Mouse (Mus musculus): Measurements from ENCODE around the gene Irgq. TPM values are rescaled to one million over a fixed set of nuclear protein-coding genes. Genes with fewer than 3 reads are reported as not detected.

Irgq gene
- polyA plus RNA-seq, 1 experiment from 2014 or later: 11.5 TPM

DNA sequence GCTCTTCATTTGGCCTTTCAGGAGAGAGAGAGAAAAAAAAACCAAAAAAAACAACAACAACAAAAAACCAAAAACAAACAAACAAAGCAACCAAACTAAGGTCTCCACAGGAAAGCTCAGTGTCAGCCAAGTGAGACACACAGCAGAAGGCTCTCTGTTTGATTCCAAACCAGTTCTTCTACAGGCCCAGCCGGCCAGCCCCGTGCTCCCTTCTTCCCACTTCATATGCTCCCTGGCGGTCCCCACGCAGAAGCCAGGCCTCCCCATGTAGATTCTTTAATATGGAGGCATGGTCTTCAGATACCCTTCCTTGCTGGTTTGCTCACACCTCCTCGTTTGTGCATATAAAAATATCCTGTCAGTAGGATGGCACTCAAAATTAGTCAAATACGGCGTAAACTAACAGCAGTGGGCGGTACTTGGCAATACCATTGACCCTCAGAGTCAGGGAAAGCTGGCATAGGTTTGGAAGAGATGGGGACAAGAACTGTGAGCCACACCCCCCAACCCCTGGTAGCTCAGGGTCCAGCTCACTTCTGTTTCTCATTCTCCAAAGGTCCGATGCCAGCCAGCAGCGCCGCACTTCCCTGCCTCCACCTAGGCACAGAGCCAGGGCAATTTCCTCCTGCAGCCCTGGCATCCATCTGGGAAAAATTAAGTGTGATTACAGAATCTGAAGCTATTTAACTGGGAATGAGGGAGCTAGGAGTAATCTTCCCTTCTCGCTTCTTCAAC lies 4.6 kb upstream of the Irgq start:
- WGBS (ENCODE audit: missing documents): 92% methylated on average over 12 of the region's 12 CpGs

GRCm38 (mm10) chr7:24528861-24529260 lies 1.6 kb upstream of the Irgq start:
- Histone ChIP-seq H3K4me3 (ENCODE audit: inconsistent target) (no peak overlapping the region), H3K36me3 (ENCODE audit: inconsistent target) (no peaks in the 10 kb centered on the region), H3K27ac (no peak overlapping the region), H3K79me2 (ENCODE audit: inconsistent target) (no peaks in the 10 kb centered on the region; the same call in 1 of the 2 replicates)
- 94% methylated on average over 11 of the region's 11 CpGs for WGBS (ENCODE audit: missing documents)

More for the DNA sequence above, 4.6 kb upstream of the Irgq start:
- H3K4me3 ChIP-seq (ENCODE audit: inconsistent target): no peak overlapping the region
- H3K79me2 ChIP-seq (ENCODE audit: inconsistent target): no peaks in the 10 kb centered on the region; the same call in 1 of the 2 replicates
- H3K27ac ChIP-seq: no peak overlapping the region
- H3K36me3 ChIP-seq (ENCODE audit: inconsistent target): no peaks in the 10 kb centered on the region

DNA sequence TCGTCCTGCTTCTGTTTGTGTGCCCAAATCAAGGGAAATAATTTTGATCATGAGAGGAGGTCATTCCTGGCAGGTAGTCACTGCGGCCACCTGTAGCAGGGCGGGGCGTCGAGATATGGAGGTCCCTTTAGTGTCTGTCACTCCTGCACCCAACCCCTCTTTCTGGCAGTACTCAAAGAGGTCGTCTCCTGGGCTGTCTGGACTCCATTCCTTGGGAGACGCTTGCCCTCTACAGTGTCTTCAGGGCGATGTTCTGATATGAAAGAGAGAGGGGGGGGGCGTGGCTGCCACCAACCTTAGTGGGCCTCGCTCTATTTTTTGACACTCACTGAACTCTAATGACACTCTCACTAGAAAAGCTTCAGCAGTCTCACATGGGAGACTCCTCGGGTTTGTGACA lies 909 bp upstream of the Irgq start:
- H3K4me3 ChIP-seq (ENCODE audit: inconsistent target): peak overlapping the region; percentile 59
- H3K27ac ChIP-seq: peak overlapping the region; percentile 78
- 61% methylated on average over 11 of the region's 11 CpGs for WGBS (ENCODE audit: missing documents)
- no peaks in the 10 kb centered on the region; the same call in 1 of the 2 replicates for H3K79me2 ChIP-seq (ENCODE audit: inconsistent target)
- 0 out of 2 replicates have a peak, but pooled peaks cover 3% of the 10 kb centered on the region for H3K36me3 ChIP-seq (ENCODE audit: inconsistent target)

DNA sequence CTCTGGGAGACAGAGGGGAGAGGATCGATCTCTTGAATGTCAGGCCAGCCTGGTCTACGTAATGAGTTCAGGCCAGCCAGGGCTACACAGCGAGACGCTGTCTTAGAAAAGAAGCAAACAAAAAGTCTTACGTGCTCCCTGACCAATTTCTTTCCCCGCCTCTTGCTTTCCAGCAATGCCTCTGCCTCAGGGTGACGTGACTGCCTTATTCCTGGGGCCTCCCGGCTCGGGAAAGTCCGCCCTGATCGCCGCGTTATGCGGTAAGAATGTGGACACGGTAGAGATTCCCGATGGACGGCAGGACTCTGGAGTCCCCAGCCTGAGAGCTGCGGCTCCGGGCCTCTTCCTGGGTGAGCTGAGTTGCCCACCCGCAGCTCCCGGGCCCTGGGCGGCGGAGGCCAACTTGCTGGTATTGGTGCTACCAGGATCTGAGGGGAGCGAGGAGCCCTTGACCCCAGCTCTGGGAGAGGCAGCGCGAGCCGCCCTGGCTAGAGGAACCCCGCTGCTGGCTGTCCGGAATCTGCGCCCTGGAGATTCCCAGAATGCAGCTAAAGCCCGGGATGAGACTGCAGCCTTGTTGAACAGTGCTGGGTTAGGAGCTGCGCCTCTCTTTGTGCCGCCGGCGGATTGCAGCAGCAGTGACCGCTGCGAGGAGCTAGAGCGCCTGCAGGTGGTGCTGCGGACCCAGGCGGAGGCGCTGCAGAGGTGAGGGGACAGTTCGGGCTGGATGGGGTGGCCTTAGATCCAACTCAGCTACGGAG lies 902 bp downstream of the Irgq start:
- peaks cover 15% of the 10 kb centered on the region; the same call in 1 of the 2 replicates for H3K36me3 ChIP-seq (ENCODE audit: inconsistent target)
- H3K79me2 ChIP-seq (ENCODE audit: inconsistent target): no peaks in the 10 kb centered on the region; the same call in 1 of the 2 replicates
- peak overlapping the region; percentile 78 for H3K27ac ChIP-seq
- peak overlapping the region; percentile 59 for H3K4me3 ChIP-seq (ENCODE audit: inconsistent target)
- 3% methylated on average over 43 of the region's 43 CpGs for WGBS (ENCODE audit: missing documents)

- Histone ChIP-seq H3K4me3 (ENCODE audit: inconsistent target) (no peak overlapping the region), H3K79me2 (ENCODE audit: inconsistent target) (no peaks in the 10 kb centered on the region; the same call in 1 of the 2 replicates), H3K36me3 (ENCODE audit: inconsistent target) (peaks cover 15% of the 10 kb centered on the region; the same call in 1 of the 2 replicates), H3K27ac (no peak overlapping the region)
- WGBS (ENCODE audit: missing documents): 94% methylated on average over 27 of the region's 28 CpGs
These were observed 2.6 kb downstream of the Irgq start for GRCm38 (mm10) chr7:24533031-24533571.

- WGBS (ENCODE audit: missing documents): 93% methylated on average over 30 of the region's 42 CpGs
- peaks cover 15% of the 10 kb centered on the region; the same call in 1 of the 2 replicates for H3K36me3 ChIP-seq (ENCODE audit: inconsistent target)
- H3K4me3 ChIP-seq (ENCODE audit: inconsistent target): no peak overlapping the region
- no peaks in the 10 kb centered on the region; the same call in 1 of the 2 replicates for H3K79me2 ChIP-seq (ENCODE audit: inconsistent target)
- no peak overlapping the region for H3K27ac ChIP-seq
These were observed 3.3 kb downstream of the Irgq start for GRCm38 (mm10) chr7:24533806-24534205.

- Histone ChIP-seq H3K4me3 (ENCODE audit: inconsistent target) (no peak overlapping the region), H3K36me3 (ENCODE audit: inconsistent target) (peaks cover 15% of the 10 kb centered on the region; the same call in 1 of the 2 replicates), H3K79me2 (ENCODE audit: inconsistent target) (no peaks in the 10 kb centered on the region; the same call in 1 of the 2 replicates), H3K27ac (no peak overlapping the region)
- WGBS (ENCODE audit: missing documents): 97% methylated on average over 13 of the region's 19 CpGs
These were observed 3.8 kb downstream of the Irgq start for GRCm38 (mm10) chr7:24534301-24534700.

DNA sequence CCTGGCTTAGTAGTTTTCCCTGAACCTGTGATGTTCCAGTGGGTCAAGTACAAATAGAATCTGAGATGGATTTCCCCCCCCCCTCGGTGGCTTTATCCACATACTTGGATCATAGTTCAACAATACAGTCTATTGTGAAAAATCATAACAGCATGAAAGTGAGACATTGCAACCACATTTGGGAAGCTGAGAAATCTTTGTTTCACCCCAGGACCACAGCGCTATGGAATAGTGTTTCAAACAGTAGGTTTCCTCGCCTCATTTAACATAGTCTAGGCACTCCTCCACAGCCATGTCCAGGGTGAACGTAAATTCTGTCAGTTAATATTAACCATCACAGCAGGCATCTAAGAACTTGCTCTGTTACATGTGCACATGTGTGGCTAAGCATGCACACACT lies 6.6 kb downstream of the Irgq start:
- Histone ChIP-seq H3K4me3 (ENCODE audit: inconsistent target) (no peak overlapping the region), H3K27ac (no peak overlapping the region), H3K36me3 (ENCODE audit: inconsistent target) (peaks cover 15% of the 10 kb centered on the region; the same call in 1 of the 2 replicates), H3K79me2 (ENCODE audit: inconsistent target) (no peaks in the 10 kb centered on the region)
- 100% methylated on average over 4 of the region's 4 CpGs for WGBS (ENCODE audit: missing documents)

GRCm38 (mm10) chr7:24537591-24537990 lies 7.1 kb downstream of the Irgq start:
- peaks cover 15% of the 10 kb centered on the region; the same call in 1 of the 2 replicates for H3K36me3 ChIP-seq (ENCODE audit: inconsistent target)
- H3K27ac ChIP-seq: no peak overlapping the region
- 85% methylated on average over 5 of the region's 5 CpGs for whole genome bisulfite sequencing (ENCODE audit: missing documents)
- no peak overlapping the region for H3K4me3 ChIP-seq (ENCODE audit: inconsistent target)
- no peaks in the 10 kb centered on the region for H3K79me2 ChIP-seq (ENCODE audit: inconsistent target)

DNA sequence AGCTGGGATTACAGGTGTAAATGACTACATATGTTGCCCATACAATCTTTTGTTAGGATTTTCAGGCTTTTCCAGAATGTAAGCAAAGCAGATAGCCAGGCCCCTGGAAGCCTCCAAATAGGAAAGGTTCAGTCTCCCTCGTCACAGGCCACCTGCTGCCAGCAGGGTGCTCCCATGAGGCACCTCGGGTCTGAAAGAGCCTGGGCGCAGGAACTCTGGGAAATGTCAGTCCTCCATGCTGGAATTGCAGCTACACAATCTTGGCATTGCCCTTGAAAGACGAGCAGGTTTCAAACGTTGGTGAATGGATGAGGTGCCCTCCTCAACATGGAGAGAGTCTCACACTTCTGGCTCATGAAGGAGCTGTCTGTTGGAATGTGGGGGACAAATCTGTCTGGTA lies 7.7 kb downstream of the Irgq start:
- 57% methylated on average over 5 of the region's 5 CpGs for WGBS (ENCODE audit: missing documents)
- Histone ChIP-seq H3K36me3 (ENCODE audit: inconsistent target) (peaks cover 15% of the 10 kb centered on the region; the same call in 1 of the 2 replicates), H3K4me3 (ENCODE audit: inconsistent target) (no peak overlapping the region), H3K27ac (no peak overlapping the region), H3K79me2 (ENCODE audit: inconsistent target) (no peaks in the 10 kb centered on the region)

GRCm38 (mm10) chr7:24538701-24539100 lies 8.2 kb downstream of the Irgq start:
- H3K27ac ChIP-seq: no peak overlapping the region
- H3K79me2 ChIP-seq (ENCODE audit: inconsistent target): no peaks in the 10 kb centered on the region
- peaks cover 15% of the 10 kb centered on the region; the same call in 1 of the 2 replicates for H3K36me3 ChIP-seq (ENCODE audit: inconsistent target)
- no peak overlapping the region for H3K4me3 ChIP-seq (ENCODE audit: inconsistent target)
- 40% methylated on average over 5 of the region's 5 CpGs for WGBS (ENCODE audit: missing documents)

DNA sequence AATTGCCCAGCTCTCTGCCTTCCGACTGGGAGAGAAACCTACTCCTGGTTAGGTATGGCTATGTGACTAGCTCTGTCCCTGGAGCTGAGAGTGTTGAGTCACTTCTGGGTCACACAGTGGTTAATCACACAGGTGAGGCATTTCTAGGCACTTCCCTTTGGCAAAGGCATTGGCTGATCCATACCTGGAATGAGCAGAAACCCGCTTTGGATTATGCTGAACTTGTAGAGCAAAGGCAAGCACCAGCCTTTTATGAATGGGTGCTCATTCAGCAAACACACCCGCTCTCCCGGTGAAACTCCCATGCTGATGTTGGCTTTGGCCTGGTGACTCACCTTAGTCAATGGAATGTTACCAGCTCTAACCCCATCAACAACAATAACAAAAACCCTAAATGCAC lies 9.2 kb downstream of the Irgq start:
- Histone ChIP-seq H3K4me3 (ENCODE audit: inconsistent target) (no peak overlapping the region), H3K79me2 (ENCODE audit: inconsistent target) (no peaks in the 10 kb centered on the region), H3K27ac (no peak overlapping the region), H3K36me3 (ENCODE audit: inconsistent target) (peaks cover 10% of the 10 kb centered on the region; the same call in 1 of the 2 replicates)
- WGBS (ENCODE audit: missing documents): 94% methylated on average over 4 of the region's 4 CpGs

- no peak overlapping the region for H3K27ac ChIP-seq
- no peaks in the 10 kb centered on the region for H3K36me3 ChIP-seq (ENCODE audit: inconsistent target)
- no peak overlapping the region for H3K4me3 ChIP-seq (ENCODE audit: inconsistent target)
- 93% methylated on average over 2 of the region's 2 CpGs for WGBS (ENCODE audit: missing documents)
- peaks cover 12% of the 10 kb centered on the region for H3K79me2 ChIP-seq (ENCODE audit: inconsistent target)
These were observed 14.0 kb downstream of the Irgq start for GRCm38 (mm10) chr7:24544506-24544905.

DNA sequence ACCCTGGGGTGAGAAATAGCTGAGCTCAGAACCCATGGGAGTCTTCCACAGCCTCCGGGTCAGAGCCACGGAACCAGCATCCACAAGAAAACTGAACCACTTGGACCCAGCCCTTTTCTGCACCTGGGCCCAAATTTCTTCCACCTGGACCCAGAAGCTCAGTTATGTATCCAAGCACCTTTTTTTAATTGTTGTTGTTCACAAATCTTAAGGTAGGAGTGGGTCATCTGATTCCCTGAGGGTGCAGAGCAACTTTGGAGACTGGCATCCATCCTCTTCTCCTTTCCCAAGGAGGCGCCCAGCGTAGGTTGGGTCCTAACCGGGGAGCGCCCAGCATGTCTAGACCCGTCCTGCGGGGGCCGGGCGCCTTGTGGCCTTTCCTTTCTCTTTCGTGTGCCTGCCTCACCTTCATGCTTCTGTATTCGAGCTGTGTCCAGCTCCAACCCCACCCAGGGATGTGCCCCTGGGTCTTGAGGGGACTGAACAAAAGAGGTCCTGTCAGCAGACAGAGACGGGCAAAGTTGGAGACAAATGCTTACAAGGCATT lies 15.7 kb downstream of the Irgq start, which contains the start of the genes Pinlyp and Xrcc1:
Gene Pinlyp, minus strand, starts transcription at position 51 of the 547 bp plus-strand sequence.
Gene Xrcc1, plus strand, starts transcription at position 222 of the 547 bp plus-strand sequence.
- H3K79me2 ChIP-seq (ENCODE audit: inconsistent target): peaks cover 12% of the 10 kb centered on the region
- H3K36me3 ChIP-seq (ENCODE audit: inconsistent target): no peaks in the 10 kb centered on the region
- peak within 1 kb of the TSS; percentile 75 for H3K4me3 ChIP-seq (ENCODE audit: inconsistent target)
- WGBS (ENCODE audit: missing documents): 63% methylated on average over 5 of the region's 13 CpGs
- H3K27ac ChIP-seq: peak within 1 kb of the TSS; percentile 46
